Mouse (Mus musculus): ENCODE measurements around the gene Med27. TPM values are rescaled to one million over a fixed set of nuclear protein-coding genes. Genes with fewer than 3 reads are reported as not detected.

The Med27 gene
- polyA plus RNA-seq, 1 experiment from 2014 or later = 25.2 TPM

DNA sequence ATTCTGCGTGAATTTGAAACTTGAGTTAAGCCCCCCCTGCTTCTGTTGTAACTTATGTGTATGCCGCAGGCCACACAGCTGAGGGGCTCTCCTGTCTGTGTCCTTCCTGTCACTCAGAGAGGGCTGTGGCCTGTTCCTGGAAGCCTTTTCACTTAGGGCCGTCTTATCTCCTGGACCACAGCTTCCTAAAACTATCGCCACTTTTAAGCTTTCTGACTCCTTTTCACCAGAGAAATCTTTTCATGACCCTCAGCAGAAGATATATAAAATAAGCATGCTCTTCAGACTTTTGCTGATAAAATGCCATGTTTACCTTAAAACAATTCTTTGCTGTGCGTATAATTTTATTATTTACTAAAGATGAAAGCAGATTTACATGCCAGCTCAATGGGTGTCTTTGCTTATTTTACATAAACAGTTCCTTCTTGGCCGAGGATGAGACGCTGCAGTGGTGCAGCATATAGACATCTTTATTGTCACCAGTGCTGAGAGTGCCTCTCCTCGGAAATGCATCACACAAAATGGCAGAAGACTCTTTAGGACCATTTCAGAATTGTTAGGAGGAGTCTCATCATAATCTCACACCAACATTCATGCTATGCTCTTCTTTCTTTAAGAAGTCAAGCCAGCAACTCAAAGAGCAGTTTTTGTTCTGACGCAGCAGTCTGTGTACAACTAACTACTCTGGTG lies 110.2 kb downstream of the Med27 start:
- Histone ChIP-seq H3K36me3 (no peaks in the 10 kb centered on the region), H3K4me2 (peak overlapping the region; percentile 4; the same call in 1 of the 2 replicates), H3K9ac (no peak overlapping the region), H3K9me3 (replicated peaks) (no peaks in the 10 kb centered on the region), H3K27ac (no peak overlapping the region), H3K4me3 (replicated peaks) (no peak overlapping the region), H3K27me3 (no peaks in the 10 kb centered on the region), H3K4me1 (replicated peaks) (peaks cover 31% of the 10 kb centered on the region)
- no peak for DNase-seq
- no peak for ATAC-seq (ENCODE audit: low read depth)
- WGBS (ENCODE audit: insufficient replicate concordance) = 14% methylated on average over 9 of the region's 9 CpGs

DNA sequence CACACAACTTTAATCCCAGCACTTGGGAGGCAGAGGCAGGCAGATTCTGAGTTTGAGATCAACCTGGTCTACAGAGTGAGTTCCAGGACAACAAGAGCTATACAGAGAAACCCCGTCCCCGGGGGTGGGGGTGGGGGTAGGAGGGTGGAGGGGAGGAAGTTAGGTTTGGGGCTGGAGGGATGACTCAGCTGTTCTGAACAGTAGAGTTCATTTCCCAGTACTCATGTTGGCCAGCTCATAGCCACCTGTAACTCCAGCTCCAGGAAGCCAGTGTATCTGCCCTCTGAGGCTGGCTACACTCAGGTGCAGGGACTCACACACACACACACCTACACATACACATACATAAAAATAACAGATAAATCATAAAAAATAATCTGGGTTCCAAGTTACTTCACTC lies 111.1 kb downstream of the Med27 start:
- ATAC-seq (ENCODE audit: low read depth) (0 out of 2 replicates have a peak, but pooled peaks have one; percentile 48), DNase-seq (peak; percentile 18)
- WGBS (ENCODE audit: insufficient replicate concordance) = 3% methylated on average over 2 of the region's 2 CpGs
- H3K27me3 ChIP-seq = no peaks in the 10 kb centered on the region
- H3K27ac ChIP-seq = no peak overlapping the region
- H3K4me1 ChIP-seq (replicated peaks) = peaks cover 31% of the 10 kb centered on the region
- H3K9me3 ChIP-seq (replicated peaks) = no peaks in the 10 kb centered on the region
- H3K36me3 ChIP-seq = no peaks in the 10 kb centered on the region
- no peak overlapping the region for H3K4me2 ChIP-seq
- H3K9ac ChIP-seq = no peak overlapping the region
- H3K4me3 ChIP-seq (replicated peaks) = no peak overlapping the region

DNA sequence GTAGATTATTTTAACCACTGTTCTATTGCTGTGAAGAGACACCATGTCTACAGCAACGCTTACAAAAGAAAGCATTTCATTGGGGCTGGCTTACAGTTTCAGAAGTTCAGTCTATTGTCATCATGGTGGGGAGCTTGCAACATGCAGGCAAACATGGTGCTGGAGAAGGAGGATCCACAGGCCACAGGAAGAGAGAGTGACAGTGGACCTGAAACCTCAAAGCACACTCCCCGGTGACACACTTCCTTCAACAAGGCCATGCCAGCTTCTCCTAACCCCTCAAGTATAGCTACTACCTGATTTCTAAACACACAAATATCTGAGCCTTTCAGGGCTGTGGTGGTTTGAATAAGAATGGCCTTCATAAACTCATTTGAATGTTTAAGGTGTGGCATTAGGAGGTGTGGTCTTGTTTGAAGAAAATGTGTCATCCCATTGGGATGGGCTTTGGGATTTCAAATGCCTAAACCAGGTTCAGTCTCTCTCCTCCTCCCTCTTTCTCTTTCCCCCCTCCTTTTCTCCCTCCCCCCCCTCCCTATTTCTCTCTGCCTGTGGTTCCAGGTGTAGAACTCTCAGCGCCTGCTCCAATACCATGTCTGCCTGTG lies 111.8 kb downstream of the Med27 start:
- no peak for ATAC-seq (ENCODE audit: low read depth)
- H3K4me2 ChIP-seq = no peak overlapping the region
- H3K9ac ChIP-seq = no peak overlapping the region
- no peak overlapping the region for H3K27ac ChIP-seq
- no peaks in the 10 kb centered on the region for H3K27me3 ChIP-seq
- H3K4me3 ChIP-seq (replicated peaks) = no peak overlapping the region
- peaks cover 31% of the 10 kb centered on the region for H3K4me1 ChIP-seq (replicated peaks)
- WGBS (ENCODE audit: insufficient replicate concordance) = 53% methylated on average over 3 of the region's 3 CpGs
- no peak for DNase-seq
- H3K36me3 ChIP-seq = no peaks in the 10 kb centered on the region
- no peaks in the 10 kb centered on the region for H3K9me3 ChIP-seq (replicated peaks)

DNA sequence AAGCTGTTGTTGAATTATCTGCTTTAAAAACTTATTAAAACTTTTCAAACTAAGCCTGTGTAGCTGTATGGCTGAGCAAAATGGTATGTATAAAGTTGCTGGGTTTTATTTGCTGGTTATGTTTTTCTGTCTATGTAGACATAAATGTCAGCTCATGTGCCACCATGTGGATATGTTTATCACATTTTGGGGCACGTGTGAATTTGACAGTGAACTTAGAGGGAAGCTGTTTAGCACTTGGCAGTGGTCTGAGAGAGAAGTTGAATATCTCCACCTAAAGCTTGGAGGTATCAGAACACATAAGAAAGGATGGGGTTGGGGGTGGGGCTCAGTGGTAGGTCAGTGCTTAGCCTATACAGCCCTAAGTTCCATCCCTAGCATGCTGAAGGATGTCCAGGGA lies 113.0 kb downstream of the Med27 start:
- Histone ChIP-seq H3K27me3 (no peaks in the 10 kb centered on the region), H3K9me3 (replicated peaks) (no peaks in the 10 kb centered on the region), H3K4me2 (no peak overlapping the region), H3K36me3 (no peaks in the 10 kb centered on the region), H3K27ac (no peak overlapping the region), H3K4me1 (replicated peaks) (peaks cover 31% of the 10 kb centered on the region), H3K9ac (no peak overlapping the region), H3K4me3 (replicated peaks) (no peak overlapping the region)
- ATAC-seq (ENCODE audit: low read depth) = no peak
- WGBS (ENCODE audit: insufficient replicate concordance) = 36% methylated on average over 1 of the region's 1 CpGs
- DNase-seq = no peak

DNA sequence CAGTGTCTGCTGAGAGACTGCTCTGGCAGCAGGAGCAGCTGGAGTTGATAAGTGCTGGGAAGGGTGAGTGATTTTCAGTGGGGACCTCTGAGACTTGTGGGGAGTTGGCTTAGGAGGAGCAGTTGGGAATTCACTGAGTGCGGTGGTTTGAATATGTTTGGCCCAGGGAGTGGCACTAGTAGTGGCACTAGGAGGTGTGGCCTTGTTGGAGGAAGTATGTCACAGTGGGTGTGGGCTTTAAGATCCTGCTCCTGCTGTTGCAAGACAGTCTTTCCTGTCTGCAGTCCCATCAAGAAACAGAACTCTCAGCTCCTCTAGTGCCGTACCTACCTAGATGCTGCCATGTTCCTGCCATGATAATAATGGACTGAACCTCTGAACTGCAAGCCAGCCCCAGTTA lies 115.2 kb downstream of the Med27 start:
- Histone ChIP-seq H3K9me3 (replicated peaks) (no peaks in the 10 kb centered on the region), H3K4me2 (no peak overlapping the region), H3K36me3 (no peaks in the 10 kb centered on the region), H3K27ac (no peak overlapping the region), H3K27me3 (no peaks in the 10 kb centered on the region), H3K9ac (no peak overlapping the region), H3K4me1 (replicated peaks) (peaks cover 37% of the 10 kb centered on the region), H3K4me3 (replicated peaks) (no peak overlapping the region)
- no peak for ATAC-seq (ENCODE audit: low read depth)
- 85% methylated on average over 2 of the region's 2 CpGs for WGBS (ENCODE audit: insufficient replicate concordance)
- no peak for DNase-seq

DNA sequence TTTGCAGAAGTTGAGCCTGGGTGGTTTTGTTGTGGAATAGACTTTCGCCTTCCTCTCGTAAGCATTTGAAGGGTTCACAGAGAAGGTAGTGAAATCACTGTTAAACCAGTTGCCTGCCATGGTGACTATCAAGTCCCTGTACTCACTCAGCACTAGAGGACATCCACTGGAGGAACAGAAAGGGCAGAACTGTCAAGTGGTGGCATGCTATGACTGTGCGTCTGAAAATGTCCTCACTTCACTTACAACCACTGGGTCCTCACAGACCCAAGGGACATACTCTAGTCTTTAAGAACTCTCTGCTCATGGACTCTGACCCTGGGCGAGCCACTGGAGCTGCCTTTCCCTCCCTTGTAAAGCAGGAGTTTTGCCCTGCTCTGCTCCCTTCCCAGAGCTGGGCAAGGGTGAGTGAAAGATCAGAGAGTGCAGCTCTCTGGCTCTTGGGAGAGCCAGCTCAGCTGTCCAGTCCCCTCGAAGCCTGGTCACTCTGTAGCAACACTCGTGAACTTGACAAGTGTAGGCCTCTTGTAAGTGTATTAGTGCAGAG lies 116.5 kb downstream of the Med27 start:
- no peaks in the 10 kb centered on the region for H3K9me3 ChIP-seq (replicated peaks)
- no peak for ATAC-seq (ENCODE audit: low read depth)

DNA sequence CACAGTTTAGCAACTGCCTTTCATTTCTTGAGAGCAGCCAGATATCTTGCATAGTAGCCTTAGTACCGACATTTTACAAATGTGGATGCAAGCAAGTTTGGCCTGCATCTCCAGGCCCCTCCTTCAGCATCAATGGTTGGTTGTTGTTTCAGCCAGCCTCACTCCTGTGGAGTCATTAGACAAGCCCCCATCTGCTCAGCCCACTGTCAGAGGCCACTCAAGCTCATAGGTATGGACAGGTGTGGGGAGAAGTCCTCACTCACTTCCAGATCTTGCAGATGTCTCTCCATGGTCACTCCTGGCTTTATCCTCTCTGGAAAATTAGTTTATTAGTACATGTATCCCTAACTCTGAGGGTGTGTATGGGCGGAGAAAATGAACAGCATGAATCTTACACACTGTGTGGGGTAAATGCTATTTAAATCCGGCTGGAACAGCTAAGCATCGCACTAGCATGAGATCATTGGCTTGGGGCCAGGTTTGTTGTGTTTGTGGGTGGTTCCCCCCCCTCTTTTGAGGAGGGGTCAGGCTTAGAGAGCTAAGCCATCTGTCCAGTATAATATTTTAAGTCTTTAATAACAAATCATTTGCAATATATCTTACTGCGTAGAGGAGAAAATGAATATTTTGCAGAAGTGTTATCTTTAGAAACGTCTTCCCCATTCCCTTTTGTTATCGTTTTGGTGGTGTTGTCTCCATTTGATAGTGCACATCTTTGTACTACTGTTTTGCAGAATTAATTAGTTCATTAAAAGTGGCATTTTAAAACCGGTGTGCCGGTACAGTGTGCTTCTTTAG lies 118.4 kb downstream of the Med27 start:
- 68% methylated on average over 9 of the region's 9 CpGs for WGBS (ENCODE audit: insufficient replicate concordance)
- Histone ChIP-seq H3K9ac (no peak overlapping the region), H3K9me3 (replicated peaks) (no peaks in the 10 kb centered on the region), H3K4me1 (replicated peaks) (peaks cover 24% of the 10 kb centered on the region), H3K27ac (no peak overlapping the region), H3K27me3 (no peaks in the 10 kb centered on the region), H3K36me3 (no peaks in the 10 kb centered on the region), H3K4me2 (no peak overlapping the region), H3K4me3 (replicated peaks) (no peak overlapping the region)
- no peak for DNase-seq
- ATAC-seq (ENCODE audit: low read depth) = no peak

More for the DNA sequence above, 116.5 kb downstream of the Med27 start:
- Histone ChIP-seq H3K4me3 (replicated peaks) (no peak overlapping the region), H3K36me3 (no peaks in the 10 kb centered on the region), H3K9ac (no peak overlapping the region), H3K4me1 (replicated peaks) (peaks cover 25% of the 10 kb centered on the region), H3K27ac (no peak overlapping the region), H3K27me3 (no peaks in the 10 kb centered on the region), H3K4me2 (no peak overlapping the region)
- DNase-seq = no peak
- WGBS (ENCODE audit: insufficient replicate concordance) = 72% methylated on average over 6 of the region's 6 CpGs

DNA sequence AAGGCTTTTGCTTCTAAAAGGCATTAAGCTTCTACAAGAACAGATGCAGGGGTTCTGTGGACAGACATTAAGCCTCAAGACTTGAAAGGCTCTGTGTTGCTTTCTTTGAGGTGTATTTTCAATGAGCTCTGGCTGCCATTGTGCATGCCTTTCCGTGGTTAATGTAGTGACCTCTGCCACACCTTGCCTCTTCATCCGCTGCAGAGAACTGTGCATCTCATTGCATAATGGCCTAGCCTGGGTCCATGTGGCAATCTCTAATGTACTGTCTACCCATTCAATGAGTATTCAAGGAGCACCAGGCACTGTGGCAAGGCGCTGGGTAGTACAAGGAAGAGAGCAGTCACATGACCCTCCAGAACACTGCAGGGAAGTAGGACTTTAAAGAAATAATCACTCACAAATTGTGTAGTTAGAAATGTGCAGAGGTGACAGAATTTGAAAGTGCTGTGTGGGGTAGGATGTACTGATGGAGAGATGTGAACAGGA lies 119.1 kb downstream of the Med27 start:
- H3K36me3 ChIP-seq = no peaks in the 10 kb centered on the region
- no peak overlapping the region for H3K4me2 ChIP-seq
- no peaks in the 10 kb centered on the region for H3K27me3 ChIP-seq
- H3K9me3 ChIP-seq (replicated peaks) = no peaks in the 10 kb centered on the region
- no peak for ATAC-seq (ENCODE audit: low read depth)
- peaks cover 24% of the 10 kb centered on the region for H3K4me1 ChIP-seq (replicated peaks)
- no peak overlapping the region for H3K27ac ChIP-seq
- 46% methylated on average over 3 of the region's 3 CpGs for WGBS (ENCODE audit: insufficient replicate concordance)
- no peak overlapping the region for H3K4me3 ChIP-seq (replicated peaks)
- DNase-seq = no peak
- no peak overlapping the region for H3K9ac ChIP-seq

DNA sequence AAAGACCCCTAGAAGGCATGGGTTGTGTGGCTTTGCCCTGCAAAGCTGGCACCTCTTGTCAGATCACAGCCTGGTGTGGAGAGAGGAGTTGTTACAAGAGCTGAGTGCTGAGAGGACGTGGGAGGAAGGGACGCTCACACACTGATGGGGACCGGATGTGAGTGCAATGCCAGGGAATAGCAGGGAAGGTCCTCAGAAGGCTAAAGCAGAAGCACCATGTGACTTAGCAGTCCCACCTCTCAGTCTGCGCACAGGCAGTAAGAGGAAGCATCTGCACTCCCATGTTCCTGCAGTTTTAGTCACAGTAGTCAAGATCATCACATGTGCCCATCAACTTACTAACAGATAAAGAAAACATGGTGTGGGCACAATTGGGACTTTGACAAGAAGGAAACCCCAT lies 119.8 kb downstream of the Med27 start:
- Histone ChIP-seq H3K36me3 (no peaks in the 10 kb centered on the region), H3K9me3 (replicated peaks) (no peaks in the 10 kb centered on the region), H3K4me1 (replicated peaks) (peaks cover 24% of the 10 kb centered on the region), H3K4me3 (replicated peaks) (no peak overlapping the region), H3K27me3 (no peaks in the 10 kb centered on the region), H3K9ac (no peak overlapping the region), H3K4me2 (no peak overlapping the region), H3K27ac (no peak overlapping the region)
- DNase-seq (no peak), ATAC-seq (ENCODE audit: low read depth) (no peak)
- WGBS (ENCODE audit: insufficient replicate concordance) = 44% methylated on average over 4 of the region's 4 CpGs

DNA sequence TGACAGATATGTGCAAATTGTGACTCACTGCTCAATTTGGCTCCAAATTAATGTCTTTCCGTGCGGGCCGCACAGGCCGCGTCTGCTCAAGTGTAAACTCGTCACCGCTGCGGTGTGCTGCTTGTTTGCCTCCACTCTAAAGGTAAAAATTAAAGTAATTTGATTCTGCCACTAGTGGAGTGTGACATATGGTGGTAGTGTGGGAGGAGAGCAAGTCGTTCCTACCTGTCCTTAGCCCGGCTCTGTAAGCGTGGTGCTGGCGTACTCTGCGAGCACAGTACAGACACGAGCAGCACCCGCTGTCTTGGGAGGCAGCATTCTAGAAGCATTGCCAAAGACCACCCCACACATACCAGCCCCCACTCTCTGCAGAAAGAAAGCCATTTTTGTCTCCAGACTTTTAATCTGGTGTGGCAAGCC lies 121.9 kb downstream of the Med27 start:
- H3K9ac ChIP-seq = no peak overlapping the region
- H3K27me3 ChIP-seq = no peaks in the 10 kb centered on the region
- no peak overlapping the region for H3K4me2 ChIP-seq
- H3K4me1 ChIP-seq (replicated peaks) = peaks cover 27% of the 10 kb centered on the region
- ATAC-seq (ENCODE audit: low read depth) = no peak
- H3K36me3 ChIP-seq = no peaks in the 10 kb centered on the region
- H3K27ac ChIP-seq = no peak overlapping the region
- WGBS (ENCODE audit: insufficient replicate concordance) = 88% methylated on average over 15 of the region's 15 CpGs
- no peaks in the 10 kb centered on the region for H3K9me3 ChIP-seq (replicated peaks)
- H3K4me3 ChIP-seq (replicated peaks) = no peak overlapping the region
- no peak for DNase-seq

DNA sequence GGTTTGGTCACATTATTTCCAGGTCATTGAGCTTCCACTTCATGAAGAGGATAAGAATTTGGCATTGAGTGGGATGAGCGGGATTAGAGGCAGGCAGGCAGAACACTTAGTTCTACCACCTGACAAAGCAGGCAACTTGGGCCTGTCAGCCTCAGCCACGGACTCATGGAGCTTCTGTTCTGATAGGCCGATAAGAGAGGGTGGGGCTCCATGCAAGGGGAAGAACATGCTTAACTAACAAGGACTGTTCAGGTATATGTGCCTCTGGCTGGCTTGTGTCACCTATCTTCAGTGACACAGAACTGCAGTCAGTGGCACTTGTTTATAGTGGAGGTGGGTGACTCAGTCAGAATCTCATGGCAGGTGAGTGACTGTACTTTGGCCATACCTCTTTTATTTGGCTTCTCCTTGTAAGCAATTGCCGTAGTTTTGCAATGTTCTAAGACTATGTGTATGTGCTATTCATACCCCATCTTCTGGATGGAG lies 126.4 kb downstream of the Med27 start:
- Histone ChIP-seq H3K4me2 (no peak overlapping the region), H3K4me1 (replicated peaks) (0 out of 2 replicates have a peak, but pooled peaks cover 7% of the 10 kb centered on the region), H3K36me3 (no peaks in the 10 kb centered on the region), H3K4me3 (replicated peaks) (no peak overlapping the region), H3K27ac (no peak overlapping the region), H3K27me3 (no peaks in the 10 kb centered on the region), H3K9ac (no peak overlapping the region), H3K9me3 (replicated peaks) (no peaks in the 10 kb centered on the region)
- ATAC-seq (ENCODE audit: low read depth) = no peak
- 56% methylated on average over 4 of the region's 4 CpGs for WGBS (ENCODE audit: insufficient replicate concordance)
- no peak for DNase-seq
